Mouse (Mus musculus) liver, embryonic 12.5 days (tissue): ENCODE data around the gene Hipk2. TPM values are rescaled to one million over a fixed set of nuclear protein-coding genes. Genes with fewer than 3 reads are reported as not detected.

Experiments
- ATAC-seq: fragments of 200-750 bp; cut with Nextera tagmentation; 2 replicates; pipeline ENCODE4 v1.8.0; 2017; ENCODE audit warnings: moderate number of reproducible peaks, mild to moderate bottlenecking, moderate library complexity
- H3K27ac ChIP-seq: fragments of 300-500 bp; sonication (generic); 2 replicates; pipeline ENCODE4 v1.5.1; 2016; ENCODE audit warnings: mild to moderate bottlenecking
- H3K27me3 ChIP-seq: fragments of 300-500 bp; sonication (generic); replicated peaks from 2 replicates; pipeline ENCODE4 v1.6.1; 2016; ENCODE audit warnings: mild to moderate bottlenecking, moderate library complexity
- H3K36me3 ChIP-seq: fragments of 300-500 bp; sonication (generic); 2 replicates; pipeline ENCODE4 v1.6.1; 2016; ENCODE audit warnings: mild to moderate bottlenecking, moderate library complexity
- H3K4me1 ChIP-seq: fragments of 300-500 bp; sonication (generic); 2 replicates; pipeline ENCODE4 v1.6.1; 2016
- H3K4me2 ChIP-seq: fragments of 300-500 bp; sonication (generic); 2 replicates; pipeline ENCODE4 v1.6.1; 2016; ENCODE audit warnings: mild to moderate bottlenecking, moderate library complexity
- H3K4me3 ChIP-seq: fragments of 300-500 bp; sonication (generic); 2 replicates; pipeline ENCODE4 v1.5.1; 2016; ENCODE audit warnings: mild to moderate bottlenecking, moderate library complexity
- H3K9ac ChIP-seq: fragments of 300-500 bp; sonication (generic); 2 replicates; pipeline ENCODE4 v1.6.1; 2016; ENCODE audit warnings: mild to moderate bottlenecking, moderate library complexity
- H3K9me3 ChIP-seq: fragments of 300-500 bp; sonication (generic); replicated peaks from 2 replicates; pipeline ENCODE4 v1.6.1; 2016; ENCODE audit warnings: mild to moderate bottlenecking, moderate library complexity
- WGBS: fragments of 180-500 bp; shearing (Covaris S2); methylation state at CpG from one replicate; pipeline ENCODE4 v1.1.7; 2016; ENCODE audit not compliant: insufficient replicate concordance; 5-methylcytosine and 5-hydroxymethylcytosine counted together
- polyA plus RNA-seq: library from polyadenylated mRNA; unstranded; fragments of >200 nt; fragmentation: Nextera tagmentation; extraction: Ambion mirVana; gene quantifications from 2 replicates; pipeline ENCODE4 v1.2.1, GENCODE M21; 2016

Hipk2 gene
- polyA plus RNA-seq, 1 experiment from 2014 or later, result 26.8 TPM

GRCm38 (mm10) chr6:38823827-38824226 is 52.1 kb downstream of the Hipk2 start:
- ATAC-seq, result no peak
- no peak overlapping the region for H3K4me2 ChIP-seq
- H3K4me3 ChIP-seq, result no peak overlapping the region
- peaks cover 40% of the 10 kb centered on the region for H3K36me3 ChIP-seq
- no peaks in the 10 kb centered on the region for H3K27me3 ChIP-seq
- H3K4me1 ChIP-seq, result peaks cover 69% of the 10 kb centered on the region
- no peak overlapping the region for H3K27ac ChIP-seq
- H3K9me3 ChIP-seq, result no peaks in the 10 kb centered on the region
- H3K9ac ChIP-seq, result peak overlapping the region; percentile 3; the same call in 1 of the 2 replicates

GRCm38 (mm10) chr6:38823164-38823563 is 52.8 kb downstream of the Hipk2 start:
- Histone ChIP-seq H3K4me3 (no peak overlapping the region), H3K36me3 (peaks cover 45% of the 10 kb centered on the region), H3K9me3 (no peaks in the 10 kb centered on the region), H3K4me1 (peaks cover 65% of the 10 kb centered on the region), H3K9ac (no peak overlapping the region), H3K4me2 (no peak overlapping the region), H3K27ac (peak overlapping the region; percentile 45; the same call in 1 of the 2 replicates), H3K27me3 (no peaks in the 10 kb centered on the region)
- no peak for ATAC-seq
- WGBS, result 75% methylated on average over 4 of the region's 4 CpGs

GRCm38 (mm10) chr6:38821686-38822085 is 54.3 kb downstream of the Hipk2 start:
- peaks cover 65% of the 10 kb centered on the region for H3K4me1 ChIP-seq
- ATAC-seq, result no peak
- no peak overlapping the region for H3K4me2 ChIP-seq
- H3K9me3 ChIP-seq, result no peaks in the 10 kb centered on the region
- WGBS, result 14% methylated on average over 2 of the region's 2 CpGs
- H3K4me3 ChIP-seq, result no peak overlapping the region
- no peak overlapping the region for H3K27ac ChIP-seq
- H3K9ac ChIP-seq, result no peak overlapping the region
- peaks cover 50% of the 10 kb centered on the region for H3K36me3 ChIP-seq
- H3K27me3 ChIP-seq, result no peaks in the 10 kb centered on the region

- 88% methylated on average over 1 of the region's 1 CpGs for WGBS
- Histone ChIP-seq H3K27ac (peak overlapping the region; percentile 4; the same call in 1 of the 2 replicates), H3K4me1 (peaks cover 73% of the 10 kb centered on the region), H3K9ac (no peak overlapping the region), H3K9me3 (no peaks in the 10 kb centered on the region), H3K36me3 (peaks cover 59% of the 10 kb centered on the region), H3K27me3 (no peaks in the 10 kb centered on the region), H3K4me3 (no peak overlapping the region), H3K4me2 (no peak overlapping the region)
- no peak for ATAC-seq
Observed at GRCm38 (mm10) chr6:38820862-38821261, 55.1 kb downstream of the Hipk2 start.

- H3K4me1 ChIP-seq, result peaks cover 60% of the 10 kb centered on the region
- 93% methylated on average over 1 of the region's 1 CpGs for WGBS
- no peak for ATAC-seq
- peak overlapping the region; percentile 53; the same call in 1 of the 2 replicates for H3K27ac ChIP-seq
- no peak overlapping the region for H3K9ac ChIP-seq
- peaks cover 89% of the 10 kb centered on the region for H3K36me3 ChIP-seq
- no peaks in the 10 kb centered on the region for H3K9me3 ChIP-seq
- H3K4me2 ChIP-seq, result no peak overlapping the region
- H3K27me3 ChIP-seq, result no peaks in the 10 kb centered on the region
- H3K4me3 ChIP-seq, result no peak overlapping the region
Observed at GRCm38 (mm10) chr6:38816216-38816615, 59.7 kb downstream of the Hipk2 start.

- no peaks in the 10 kb centered on the region for H3K27me3 ChIP-seq
- H3K9ac ChIP-seq, result no peak overlapping the region
- H3K27ac ChIP-seq, result peak overlapping the region; percentile 53; the same call in 1 of the 2 replicates
- no peak overlapping the region for H3K4me2 ChIP-seq
- no peak for ATAC-seq
- H3K36me3 ChIP-seq, result peaks cover 91% of the 10 kb centered on the region
- peaks cover 60% of the 10 kb centered on the region for H3K4me1 ChIP-seq
- no peaks in the 10 kb centered on the region for H3K9me3 ChIP-seq
- 70% methylated on average over 2 of the region's 2 CpGs for WGBS
- H3K4me3 ChIP-seq, result no peak overlapping the region
Observed at GRCm38 (mm10) chr6:38815582-38815981, 60.4 kb downstream of the Hipk2 start.

- H3K36me3 ChIP-seq, result peaks cover 96% of the 10 kb centered on the region
- H3K4me2 ChIP-seq, result no peak overlapping the region
- H3K27ac ChIP-seq, result 0 out of 2 replicates have a peak overlapping the region, but pooled peaks have one; percentile 20
- peaks cover 69% of the 10 kb centered on the region for H3K4me1 ChIP-seq
- H3K9me3 ChIP-seq, result no peaks in the 10 kb centered on the region
- ATAC-seq, result no peak
- H3K9ac ChIP-seq, result no peak overlapping the region
- WGBS, result 82% methylated on average over 2 of the region's 2 CpGs
- no peak overlapping the region for H3K4me3 ChIP-seq
- no peaks in the 10 kb centered on the region for H3K27me3 ChIP-seq
Observed at GRCm38 (mm10) chr6:38814690-38815089, 61.3 kb downstream of the Hipk2 start.

- H3K4me2 ChIP-seq, result no peak overlapping the region
- no peak overlapping the region for H3K9ac ChIP-seq
- peaks cover 95% of the 10 kb centered on the region for H3K36me3 ChIP-seq
- ATAC-seq, result no peak
- no peak overlapping the region for H3K27ac ChIP-seq
- peaks cover 79% of the 10 kb centered on the region for H3K4me1 ChIP-seq
- no peaks in the 10 kb centered on the region for H3K9me3 ChIP-seq
- no peak overlapping the region for H3K4me3 ChIP-seq
- WGBS, result 85% methylated on average over 4 of the region's 4 CpGs
- no peaks in the 10 kb centered on the region for H3K27me3 ChIP-seq
Observed at GRCm38 (mm10) chr6:38811459-38812145, 64.4 kb downstream of the Hipk2 start.

- ATAC-seq, result peak; percentile 38; the same call in 1 of the 2 replicates
- Histone ChIP-seq H3K4me2 (no peak overlapping the region), H3K36me3 (peaks cover 95% of the 10 kb centered on the region)
Observed at GRCm38 (mm10) chr6:38810121-38810475, 65.9 kb downstream of the Hipk2 start.

GRCm38 (mm10) chr6:38809396-38810120 is 66.4 kb downstream of the Hipk2 start:
- 46% methylated on average over 10 of the region's 10 CpGs for WGBS
- H3K27me3 ChIP-seq, result no peaks in the 10 kb centered on the region
- no peak overlapping the region for H3K9ac ChIP-seq
- ATAC-seq, result peak; percentile 31; the same call in 1 of the 2 replicates
- H3K27ac ChIP-seq, result peak overlapping the region; percentile 25; the same call in 1 of the 2 replicates
- H3K36me3 ChIP-seq, result peaks cover 95% of the 10 kb centered on the region
- no peak overlapping the region for H3K4me2 ChIP-seq
- H3K9me3 ChIP-seq, result no peaks in the 10 kb centered on the region
- peaks cover 65% of the 10 kb centered on the region for H3K4me1 ChIP-seq
- H3K4me3 ChIP-seq, result no peak overlapping the region

More at GRCm38 (mm10) chr6:38810121-38810475, 65.9 kb downstream of the Hipk2 start:
- WGBS, result 20% methylated on average over 2 of the region's 2 CpGs
- Histone ChIP-seq H3K4me3 (no peak overlapping the region), H3K27me3 (no peaks in the 10 kb centered on the region), H3K9ac (no peak overlapping the region), H3K9me3 (no peaks in the 10 kb centered on the region), H3K27ac (peak overlapping the region; percentile 25), H3K4me1 (peaks cover 71% of the 10 kb centered on the region)

GRCm38 (mm10) chr6:38808317-38808716 is 67.6 kb downstream of the Hipk2 start:
- no peak overlapping the region for H3K4me2 ChIP-seq
- peaks cover 72% of the 10 kb centered on the region for H3K4me1 ChIP-seq
- H3K27me3 ChIP-seq, result no peaks in the 10 kb centered on the region
- no peak overlapping the region for H3K4me3 ChIP-seq
- 89% methylated on average over 4 of the region's 4 CpGs for WGBS
- no peak overlapping the region for H3K9ac ChIP-seq
- H3K9me3 ChIP-seq, result no peaks in the 10 kb centered on the region
- H3K27ac ChIP-seq, result no peak overlapping the region
- H3K36me3 ChIP-seq, result peaks cover 97% of the 10 kb centered on the region
- ATAC-seq, result no peak

- no peak for ATAC-seq
- peaks cover 77% of the 10 kb centered on the region for H3K4me1 ChIP-seq
Observed at GRCm38 (mm10) chr6:38806963-38807445, 69.0 kb downstream of the Hipk2 start.

More at GRCm38 (mm10) chr6:38806963-38807445, 69.0 kb downstream of the Hipk2 start:
- no peak overlapping the region for H3K4me2 ChIP-seq
- no peaks in the 10 kb centered on the region for H3K9me3 ChIP-seq
- peaks cover 98% of the 10 kb centered on the region for H3K36me3 ChIP-seq
- no peak overlapping the region for H3K4me3 ChIP-seq
- WGBS, result 68% methylated on average over 4 of the region's 4 CpGs
- H3K27ac ChIP-seq, result peak overlapping the region; percentile 18; the same call in 1 of the 2 replicates
- no peaks in the 10 kb centered on the region for H3K27me3 ChIP-seq
- no peak overlapping the region for H3K9ac ChIP-seq
